Mouse (Mus musculus): Measurements from ENCODE around the gene Gm17428.
"Not testable (repeated sequence)": the region's sequence is repeated elsewhere in the genome, so short reads cannot be mapped to it uniquely, and the experiment has no call there.

The Gm17428 gene

DNA sequence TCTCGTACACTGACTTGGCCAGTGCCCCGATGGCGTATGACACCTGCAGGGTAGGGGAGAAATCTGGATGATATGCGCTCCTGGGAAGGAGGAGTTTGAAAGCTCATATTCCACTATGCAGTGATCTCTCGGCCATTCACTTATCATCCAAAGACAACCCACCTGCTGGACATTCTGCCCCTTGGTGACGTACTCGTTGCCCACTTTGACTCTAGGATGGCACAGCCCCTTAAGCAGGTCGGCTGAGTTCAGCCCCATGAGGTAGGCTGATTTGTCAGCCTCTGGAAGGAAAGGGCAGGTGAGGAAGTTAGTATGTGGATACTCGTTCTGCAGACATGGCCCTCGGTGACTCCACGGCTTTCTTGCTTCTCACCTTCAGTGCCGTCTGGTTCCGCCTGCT is 12.1 kb downstream of the Gm17428 start:
- in situ Hi-C loops (cut with MboI), result no loop called here

DNA sequence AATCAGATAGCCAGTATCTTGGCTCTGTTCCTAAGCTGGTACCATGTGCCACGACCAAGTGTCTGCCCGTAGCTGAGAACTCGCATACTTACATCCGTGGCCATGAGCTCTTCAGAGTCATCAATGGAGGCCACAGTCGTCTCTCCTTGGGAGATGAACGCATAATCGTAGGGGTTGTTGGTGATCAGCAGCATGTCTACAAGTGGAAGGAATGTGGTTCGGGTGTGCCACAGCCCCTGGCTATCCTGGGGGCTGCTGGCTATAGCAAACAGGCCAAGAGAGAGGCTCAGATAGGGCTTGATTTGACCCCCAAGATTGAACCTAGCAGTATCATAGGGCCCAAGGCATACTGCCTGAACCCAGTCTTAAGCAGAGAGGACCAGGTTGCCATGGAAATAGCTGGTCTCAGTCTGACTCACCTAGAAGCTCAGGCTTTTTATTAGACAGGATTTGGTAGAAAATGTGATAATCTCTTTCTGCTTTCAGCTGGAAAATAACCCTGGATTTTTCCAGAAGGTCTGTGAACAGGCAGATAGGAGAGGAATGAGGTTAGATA is 13.2 kb downstream of the Gm17428 start:
- in situ Hi-C loops (cut with MboI), result no loop called here

DNA sequence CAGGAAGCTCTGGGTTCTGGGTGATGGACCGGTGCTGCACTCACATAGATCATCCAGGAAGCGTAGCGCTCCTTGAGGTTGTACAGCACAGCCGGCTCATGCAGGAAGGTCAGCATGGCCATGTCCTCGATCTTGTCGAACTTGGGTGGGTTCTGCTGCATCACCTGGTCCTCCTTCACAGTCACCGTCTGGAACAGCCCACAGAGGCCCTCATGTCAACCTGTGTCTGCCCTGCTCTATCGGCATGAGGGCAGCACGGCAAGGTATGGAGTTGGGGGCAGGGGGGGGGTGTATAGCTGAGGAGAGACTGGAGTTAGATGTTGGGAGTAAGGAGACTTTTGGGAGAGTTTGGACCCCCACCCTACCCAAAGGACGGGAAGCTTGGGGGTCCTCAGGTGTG is 15.5 kb downstream of the Gm17428 start:
- in situ Hi-C loops (cut with MboI), result no loop called here

DNA sequence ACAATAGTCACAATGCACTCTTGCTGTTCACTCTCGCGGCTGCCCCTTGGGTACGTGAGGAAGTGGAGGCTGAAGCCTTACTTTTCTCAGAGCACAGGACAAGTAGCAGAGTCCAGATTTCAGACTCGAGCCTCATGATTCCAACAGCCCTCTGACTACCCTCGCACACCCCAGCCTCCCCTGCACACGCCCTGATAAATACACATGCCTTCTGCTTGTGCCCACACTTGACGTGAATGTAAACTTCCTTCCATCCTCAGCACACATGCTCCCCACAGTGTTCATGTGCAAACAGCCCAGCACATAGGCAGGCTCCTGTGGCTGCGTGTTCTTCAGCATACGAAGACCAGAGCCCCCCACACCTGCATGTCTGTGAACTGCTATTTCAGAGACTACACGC is 16.9 kb downstream of the Gm17428 start:
- in situ Hi-C loops (cut with MboI), result no loop called here

DNA sequence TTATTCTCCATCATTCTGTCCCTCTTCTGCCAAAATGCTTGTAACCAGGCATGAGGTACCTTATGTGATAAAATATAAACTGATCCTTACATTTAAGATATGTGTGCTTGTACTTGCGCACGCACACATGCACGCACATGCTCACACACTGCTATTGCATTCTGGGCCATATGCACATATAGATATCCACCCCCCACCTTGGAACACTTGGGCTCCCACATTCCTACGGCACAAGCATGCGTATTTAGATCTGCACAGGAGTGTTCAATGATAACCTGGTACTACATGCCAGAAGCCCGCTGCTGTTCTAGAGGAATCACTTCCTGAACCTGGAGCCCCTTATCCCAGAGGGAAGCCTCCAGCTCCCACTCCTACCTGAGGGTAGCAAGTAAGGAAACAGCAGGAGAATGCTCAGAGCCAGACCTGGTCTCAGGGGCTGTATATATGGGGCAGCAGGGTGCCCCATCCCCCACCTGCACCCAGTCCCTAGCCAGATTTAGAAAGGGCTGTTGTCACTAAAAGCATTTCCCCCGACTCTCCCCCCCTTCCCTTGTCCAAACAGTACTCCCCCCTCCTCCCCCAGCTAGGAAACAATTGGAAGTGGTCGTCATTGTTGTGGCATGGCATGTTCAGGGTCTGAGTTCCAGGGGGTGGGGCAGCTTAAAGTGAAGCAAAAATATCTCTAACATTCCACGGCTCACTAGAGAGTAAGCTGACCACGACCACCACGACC is 17.6 kb downstream of the Gm17428 start, which contains the start of gene Myh7:
Myh7 (minus strand) TSS at position 491 of the 733 bp plus-strand sequence.
- in situ Hi-C loops (cut with MboI), result no loop called here

DNA sequence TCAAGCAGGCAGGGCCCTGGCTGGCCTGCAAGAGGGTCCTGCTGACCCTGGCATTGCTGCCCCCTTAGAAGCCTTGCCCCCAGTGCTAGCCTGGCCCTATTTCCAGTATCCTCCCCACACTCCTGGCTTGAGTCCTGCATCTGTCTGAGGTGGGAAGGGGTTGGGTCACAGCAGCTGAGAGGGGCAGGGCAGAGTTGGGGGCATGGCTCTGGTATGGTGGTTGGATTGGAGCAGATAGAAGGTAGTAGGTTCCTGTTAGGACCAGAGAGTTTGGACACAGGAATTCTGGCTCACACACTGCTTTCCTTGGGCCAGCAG is 18.1 kb downstream of the Gm17428 start:
- in situ Hi-C loops (cut with MboI), result no loop called here

DNA sequence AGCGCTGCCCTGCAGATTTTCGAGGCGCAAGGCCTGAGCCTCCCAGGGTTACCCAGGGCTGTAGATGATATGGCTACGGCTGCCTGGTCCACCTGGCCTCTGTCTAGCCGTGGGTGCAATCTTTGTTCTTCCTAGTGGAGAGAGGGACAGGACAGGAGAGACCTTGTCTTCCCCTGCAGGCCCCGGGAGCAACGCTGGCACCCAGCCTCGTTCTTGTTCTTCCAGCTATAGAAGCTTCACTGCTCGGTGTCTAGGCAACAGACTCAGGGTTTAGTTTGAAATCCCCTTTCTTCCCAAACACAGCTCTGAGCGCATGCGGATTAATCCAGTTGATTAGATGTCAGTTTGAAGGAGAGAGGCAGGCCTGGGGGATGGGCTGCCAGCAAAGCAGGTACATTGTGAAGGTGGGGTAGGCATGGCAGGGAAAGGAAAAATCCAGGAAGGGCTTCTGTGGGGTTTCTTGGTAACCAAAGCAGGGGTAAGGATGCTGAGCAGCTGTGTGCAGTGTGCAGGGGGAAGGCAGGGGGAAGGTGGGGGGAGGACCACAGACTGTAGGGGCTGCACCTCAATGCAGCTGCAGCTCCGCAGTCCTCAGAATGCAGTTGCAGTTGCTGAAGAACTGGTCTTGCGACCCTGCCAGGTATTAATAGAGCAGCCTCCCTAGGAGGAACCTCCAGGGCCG is 18.9 kb downstream of the Gm17428 start:
- in situ Hi-C loops (cut with MboI), result no loop called here

DNA sequence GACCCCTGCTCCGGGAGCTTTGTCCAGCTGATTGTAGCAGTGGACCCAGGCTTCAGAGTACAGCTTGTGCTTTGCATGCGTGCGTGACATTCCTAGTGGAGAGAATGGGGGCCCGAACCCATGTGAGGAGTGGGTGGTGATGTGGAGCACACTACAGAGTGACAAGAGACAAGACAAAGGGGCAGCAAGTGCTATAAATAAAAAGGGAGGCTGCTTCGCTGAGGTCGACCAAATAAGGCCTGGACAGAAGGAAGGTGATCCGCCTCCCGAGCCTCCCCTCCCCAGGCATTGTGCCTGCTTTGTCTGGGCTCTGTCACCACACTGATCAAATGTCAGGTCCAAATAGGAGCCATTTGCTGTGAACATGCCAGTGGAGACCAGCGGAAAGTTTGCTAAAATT is 20.1 kb downstream of the Gm17428 start:
- in situ Hi-C loops (cut with MboI), result no loop called here

DNA sequence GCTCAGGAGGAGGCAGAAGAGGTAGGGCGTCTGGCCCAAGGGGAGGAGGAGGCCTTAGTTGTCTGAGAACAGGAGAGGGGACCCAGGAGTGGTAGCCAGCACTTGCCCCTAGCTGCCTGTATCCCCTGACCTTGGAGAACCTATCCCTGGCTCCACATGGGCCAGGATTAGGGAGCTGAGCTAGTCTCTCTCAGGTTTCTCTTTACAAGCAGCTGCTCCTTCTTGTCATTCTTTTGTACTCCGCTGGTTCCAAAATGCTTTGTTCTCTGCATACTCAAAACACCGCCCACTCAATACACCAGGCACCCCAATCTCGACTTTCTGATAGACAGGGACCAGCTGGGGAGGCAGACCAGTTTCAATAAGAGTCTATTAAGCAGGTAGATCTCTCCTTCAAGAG is 20.6 kb downstream of the Gm17428 start:
- in situ Hi-C loops (cut with MboI), result no loop called here

DNA sequence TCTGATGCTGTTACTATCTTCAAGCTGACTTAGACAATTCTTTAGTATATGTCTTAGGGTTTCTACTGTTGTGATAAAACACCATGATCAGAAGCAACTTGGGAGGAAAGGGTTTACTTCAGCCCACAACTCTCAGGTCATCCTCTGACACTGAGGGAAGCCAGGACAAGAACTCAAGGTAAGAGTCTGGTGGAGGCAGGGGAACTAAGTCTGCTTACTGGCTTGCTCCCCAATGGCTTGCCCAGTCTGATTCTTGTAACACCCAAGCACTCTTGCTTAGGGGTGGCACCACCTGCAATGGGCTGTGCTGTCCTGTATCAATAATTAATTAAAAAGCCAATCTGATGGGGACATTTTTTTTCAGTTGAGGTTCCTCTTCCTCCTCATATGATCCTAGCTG is 21.9 kb downstream of the Gm17428 start:
- in situ Hi-C loops (cut with MboI), result no loop called here

DNA sequence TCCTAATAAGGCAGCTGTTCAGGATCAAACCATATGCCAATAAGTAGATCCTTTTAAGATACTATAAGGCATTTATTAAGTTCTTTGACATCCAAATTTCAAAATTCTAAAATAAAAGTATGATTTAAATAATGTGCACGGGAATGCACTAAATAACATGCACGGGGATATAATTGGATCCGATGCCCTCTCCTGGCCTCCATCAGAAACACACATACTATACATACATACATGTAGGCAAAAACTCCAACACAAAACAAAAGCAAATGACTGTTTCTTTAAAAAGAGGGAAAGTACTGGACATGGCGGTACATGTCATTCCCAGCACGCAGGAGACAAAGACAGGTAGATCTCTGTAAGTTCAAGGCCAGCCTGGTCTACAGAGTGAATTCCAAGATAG is 23.1 kb downstream of the Gm17428 start:
- in situ Hi-C loops (cut with MboI), result not testable (repeated sequence)

DNA sequence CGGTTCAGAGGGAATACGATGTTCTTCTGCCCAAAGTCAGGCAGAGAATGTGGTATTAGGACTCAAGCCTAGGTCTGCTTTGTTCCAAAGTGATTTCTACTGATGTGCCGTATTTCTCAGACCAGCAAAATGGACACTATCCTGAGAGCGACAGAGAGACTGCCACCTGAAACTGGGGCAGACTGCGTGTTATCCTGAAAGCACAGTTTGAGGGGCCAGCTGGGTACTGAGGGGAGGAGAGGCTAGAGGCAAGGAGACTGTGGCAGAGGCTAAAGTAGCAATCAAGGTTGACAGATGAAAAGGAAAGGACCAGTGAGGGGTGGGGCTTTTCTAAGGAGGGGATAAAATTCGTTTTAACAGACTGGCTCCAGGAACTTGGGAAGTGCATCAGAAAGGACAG is 24.1 kb downstream of the Gm17428 start:
- in situ Hi-C loops (cut with MboI), result no loop called here

DNA sequence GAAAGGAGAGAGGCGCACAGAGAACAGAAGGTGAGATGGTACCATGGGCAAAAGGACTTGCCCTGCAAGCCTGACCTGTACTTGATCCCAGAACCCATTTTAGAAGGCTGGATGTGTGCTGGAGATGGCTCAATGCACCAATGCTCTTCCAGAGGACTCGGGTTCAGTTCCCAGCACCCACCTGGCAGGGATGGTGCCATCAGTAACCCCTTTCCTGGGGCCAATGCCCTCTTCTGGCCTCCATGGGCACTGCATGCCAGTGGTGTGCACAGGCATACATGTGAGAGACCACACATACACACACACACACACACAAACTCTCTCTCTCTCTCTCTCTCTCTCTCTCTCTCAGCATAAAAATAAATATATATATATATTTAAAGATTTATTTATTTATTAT is 24.7 kb downstream of the Gm17428 start:
- in situ Hi-C loops (cut with MboI), result no loop called here

DNA sequence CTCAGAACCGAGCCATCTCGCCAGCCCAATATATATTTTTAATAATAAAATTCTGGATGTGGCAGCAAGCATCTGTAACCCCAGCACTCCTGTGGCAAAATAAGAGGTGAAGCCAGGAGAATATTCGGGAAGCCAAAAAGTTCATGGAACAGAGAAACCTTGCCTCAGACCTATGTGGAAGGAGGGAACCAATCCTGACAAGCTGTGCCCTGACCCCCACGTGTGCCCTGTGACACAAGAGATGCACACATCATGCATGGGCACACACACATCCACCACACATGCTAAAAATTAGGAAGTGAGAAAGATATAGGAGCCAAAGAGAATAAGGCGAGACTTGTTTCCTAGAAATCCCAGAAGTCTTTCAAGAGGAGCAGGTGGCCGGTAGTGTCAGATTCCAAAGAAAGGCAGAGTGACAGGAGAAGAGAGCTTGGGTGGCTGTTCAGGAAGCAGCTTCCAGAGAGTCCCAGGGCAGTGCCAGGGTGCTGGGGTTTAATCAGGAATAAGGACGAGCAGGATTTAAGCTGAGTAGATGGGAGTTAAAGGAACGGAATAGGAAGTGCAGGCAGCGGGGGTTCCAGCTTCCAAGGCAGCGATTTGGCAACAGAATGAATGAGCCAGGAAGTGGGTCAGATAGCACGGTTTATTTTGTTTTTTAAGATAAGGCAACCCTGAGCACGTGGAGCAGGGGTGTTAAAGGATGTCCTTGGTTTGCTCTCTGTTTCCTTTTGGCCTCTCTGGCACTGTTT is 25.4 kb downstream of the Gm17428 start:
- in situ Hi-C loops (cut with MboI), result no loop called here

DNA sequence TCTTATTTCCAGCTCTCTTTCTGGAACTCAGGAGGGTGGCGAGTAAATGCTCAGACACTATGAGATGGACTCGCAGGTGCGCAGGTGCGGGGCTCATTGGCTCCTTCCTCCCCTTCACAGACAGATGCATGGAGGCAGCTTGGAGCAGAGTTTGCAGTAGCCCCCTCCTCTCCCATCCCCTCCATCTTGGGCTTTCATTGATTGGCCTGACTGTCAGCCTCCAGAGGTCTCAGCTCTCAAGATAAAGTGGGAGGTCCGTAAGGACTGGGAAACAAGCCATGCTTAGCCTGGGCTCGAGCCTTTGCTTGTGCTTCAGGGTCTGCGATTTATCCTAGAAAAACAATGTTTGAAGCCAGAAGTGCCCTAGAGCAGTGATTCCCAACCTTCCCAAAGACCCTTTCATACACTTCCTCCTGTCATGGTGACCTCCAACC is 26.0 kb downstream of the Gm17428 start:
- in situ Hi-C loops (cut with MboI), result no loop called here

DNA sequence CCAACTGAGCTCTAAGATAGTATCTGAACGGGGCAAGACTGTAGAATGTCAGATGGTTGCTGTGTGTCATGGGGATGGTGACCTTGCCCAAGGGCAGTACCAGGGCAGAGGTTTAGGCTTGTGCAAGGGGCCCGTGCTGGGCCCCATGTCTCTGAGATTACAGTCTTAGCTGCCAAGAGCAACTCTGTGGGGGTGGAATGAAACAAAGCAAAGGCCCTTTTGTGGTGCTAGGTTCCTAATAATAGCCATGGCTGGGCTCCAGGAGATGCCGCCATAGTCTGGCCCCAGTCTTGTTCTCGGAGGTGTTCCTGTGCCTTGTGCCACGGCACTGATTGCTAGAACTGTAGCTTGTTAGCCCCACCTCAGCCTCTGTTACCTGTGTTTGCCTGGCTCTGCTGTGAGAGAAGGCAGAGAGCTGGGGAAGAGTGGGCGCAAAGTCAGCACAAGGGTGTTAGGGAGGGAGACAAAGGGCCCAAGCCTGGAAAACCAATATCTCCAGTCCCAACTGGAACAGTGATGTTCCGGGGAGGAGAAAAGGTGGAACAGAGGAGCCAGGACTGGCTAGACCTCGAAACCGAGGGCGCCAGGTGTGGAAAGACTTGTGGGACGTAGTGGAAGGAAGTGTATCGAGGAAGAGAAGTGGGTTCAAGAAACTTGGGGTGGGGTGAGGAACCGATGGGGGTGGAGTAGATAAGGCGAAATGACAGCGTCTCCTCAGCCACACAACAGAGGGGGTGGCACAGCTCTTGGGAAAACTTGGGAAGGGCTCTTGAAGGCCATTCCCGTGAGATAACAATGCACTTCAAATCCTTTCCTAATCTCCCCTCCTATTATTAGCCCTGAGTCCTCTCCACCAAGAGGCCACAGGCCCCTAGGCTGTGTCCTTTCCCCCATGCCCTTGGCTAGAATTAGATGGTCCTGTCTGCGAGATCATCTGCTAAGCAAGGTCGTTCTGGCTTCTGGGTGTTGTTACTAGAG is 27.4 kb downstream of the Gm17428 start:
- in situ Hi-C loops (cut with MboI), result no loop called here

DNA sequence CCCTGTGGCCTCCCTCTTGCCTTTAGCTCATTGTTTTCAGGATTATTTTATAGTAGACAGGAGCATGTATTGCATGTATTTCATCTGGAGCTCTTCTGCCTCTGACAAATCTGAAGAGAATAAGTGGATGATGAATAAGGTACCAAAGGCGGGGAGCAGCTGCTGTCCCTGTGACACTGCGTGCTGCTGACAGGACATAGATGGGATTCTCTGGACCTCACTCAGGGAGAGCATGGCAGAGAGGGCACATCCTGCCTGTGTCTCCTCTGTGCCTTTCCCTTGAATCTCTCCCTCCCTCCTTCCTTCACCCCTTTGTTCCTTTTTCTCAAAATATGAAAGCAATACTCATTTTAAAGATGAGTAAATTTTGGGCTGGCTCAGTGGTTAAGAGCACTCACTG is 28.8 kb downstream of the Gm17428 start:
- in situ Hi-C loops (cut with MboI), result no loop called here

DNA sequence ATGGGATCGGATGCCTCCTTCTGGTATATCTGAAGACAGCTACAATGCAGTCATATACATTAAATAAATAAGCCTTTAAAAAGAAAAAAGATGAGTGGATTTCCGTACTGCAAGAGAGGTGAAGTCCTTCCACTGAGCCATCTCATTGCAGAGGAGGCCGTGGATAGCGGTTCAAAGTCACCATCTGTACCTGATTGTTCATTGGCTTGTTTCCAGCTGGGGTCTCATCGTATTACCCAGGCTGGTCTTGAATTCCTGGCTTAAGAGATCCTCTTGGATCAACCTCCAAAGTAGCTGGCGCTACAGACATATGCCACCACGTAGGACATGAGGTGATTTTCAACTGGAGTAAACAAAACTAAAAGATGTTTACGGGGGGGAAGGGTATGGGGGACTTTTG is 29.2 kb downstream of the Gm17428 start:
- in situ Hi-C loops (cut with MboI), result no loop called here

DNA sequence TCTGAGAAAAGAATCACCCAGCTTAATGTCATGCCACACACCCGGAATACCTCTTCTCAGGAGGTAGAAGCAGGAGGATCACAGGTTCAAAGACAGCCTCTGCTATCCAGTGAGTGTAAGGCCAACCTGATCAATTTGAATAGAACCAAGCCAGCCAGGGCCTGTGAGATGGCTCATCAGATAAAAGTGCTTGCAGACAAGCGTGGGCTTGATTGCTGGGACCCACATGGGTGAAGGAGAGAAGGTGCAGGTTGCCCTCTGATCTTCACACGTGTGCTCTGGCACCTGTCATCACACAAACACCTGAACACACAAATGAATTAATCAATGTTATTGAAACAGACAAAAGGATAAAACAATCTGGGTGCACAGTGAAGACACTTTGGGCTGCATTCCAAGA is 29.8 kb downstream of the Gm17428 start:
- in situ Hi-C loops (cut with MboI), result no loop called here

DNA sequence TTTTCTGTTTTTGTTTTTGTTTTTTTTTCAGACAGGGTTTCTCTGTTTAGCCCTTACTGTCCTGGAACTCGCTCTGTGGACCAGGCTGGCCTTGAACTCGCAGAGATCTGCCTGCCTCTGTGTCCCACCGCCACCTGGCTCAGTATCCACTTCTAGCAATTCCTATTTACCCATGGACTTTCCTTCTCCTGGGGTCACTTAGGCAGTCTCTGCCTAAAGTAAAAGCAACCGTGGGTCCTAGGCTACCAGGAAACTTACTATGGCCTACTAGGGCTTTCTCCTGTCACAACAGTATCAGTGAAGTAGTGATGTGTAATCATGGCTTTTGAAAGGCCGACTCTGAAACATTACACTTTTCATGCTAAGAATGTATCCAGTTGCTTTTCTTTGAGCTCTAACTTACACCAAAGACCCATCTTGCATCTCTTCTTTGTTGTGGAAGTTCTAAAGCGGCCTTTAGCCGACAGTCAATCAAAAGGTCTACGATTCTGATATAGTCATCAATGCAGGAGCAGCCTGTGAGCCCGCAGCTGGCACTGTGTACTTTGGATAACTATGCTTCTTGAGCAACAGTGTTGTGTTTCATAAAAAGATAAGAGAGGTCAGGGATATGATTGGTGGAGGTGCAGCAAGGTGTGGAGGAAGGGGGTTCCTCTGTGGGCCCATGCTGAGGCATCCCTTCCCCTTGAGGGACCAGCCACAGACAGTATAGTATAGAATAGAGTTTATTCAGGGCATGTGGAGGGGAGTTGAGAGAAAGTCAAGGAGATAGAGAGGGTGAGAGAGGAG is 30.6 kb downstream of the Gm17428 start:
- in situ Hi-C loops (cut with MboI), result no loop called here

DNA sequence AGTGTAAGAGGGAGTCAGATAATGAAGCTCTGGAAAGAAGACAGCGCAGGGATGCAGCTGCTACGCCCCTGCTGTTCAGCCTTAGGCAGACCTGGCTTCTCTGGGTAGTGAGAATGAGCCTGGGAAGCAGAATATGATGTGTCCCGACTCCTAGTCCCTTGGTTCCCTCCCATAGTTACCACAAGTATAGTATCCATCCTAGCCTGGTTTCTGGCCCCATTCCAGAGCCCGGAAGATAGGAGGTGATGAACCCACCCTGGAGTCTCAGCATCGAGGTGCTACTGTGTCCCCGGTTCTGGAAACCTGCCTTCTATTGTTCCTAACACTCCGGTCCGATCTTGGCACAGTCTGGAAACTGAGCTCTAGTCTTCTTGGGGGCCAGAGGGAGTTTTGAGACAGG is 31.7 kb downstream of the Gm17428 start:
- in situ Hi-C loops (cut with MboI), result no loop called here

All from mature B cell (primary cell).